Mouse (Mus musculus) MEL (cell line): ENCODE results near the gene Plekha8. TPM values are rescaled to one million over a fixed set of nuclear protein-coding genes. Genes with fewer than 3 reads are reported as not detected.

Experiments used
- DNase-seq: peaks from one replicate; pipeline ENCODE4 v3.0.0; 2011; ENCODE audit warnings: low read depth, low spot score
- H3K27ac ChIP-seq: 2 replicates; pipeline ENCODE4 v1.5.1; 2012; ENCODE audit warnings: low read depth, mild to moderate bottlenecking, control low read depth, low read length, moderate library complexity; ENCODE audit not compliant: control insufficient read depth
- H3K27me3 ChIP-seq, 2 experiments: fragments of 150-350 bp in 1 of 2; sonication (generic) in 1 of 2; 2 replicates each; pipeline ENCODE4 v1.6.1; 2012; ENCODE audit warnings: low read length in 2 of 2, mild to moderate bottlenecking in 2 of 2, improper control_type of control experiment in 1 of 2, moderate library complexity in 1 of 2; ENCODE audit not compliant: insufficient read depth in 2 of 2, control insufficient read depth in 1 of 2
- H3K36me3 ChIP-seq, 2 experiments: 2 replicates each; pipeline ENCODE4 v1.6.1; 2012 to 2014; ENCODE audit warnings: low read length in 2 of 2, improper control_type of control experiment in 1 of 2, inconsistent platforms in 1 of 2, mild to moderate bottlenecking in 1 of 2; ENCODE audit not compliant: insufficient read depth in 2 of 2, control insufficient read depth in 1 of 2
- H3K4me1 ChIP-seq, 2 experiments: fragments of 150-350 bp in 1 of 2; sonication (generic) in 1 of 2; 2 replicates each; pipeline ENCODE4 v1.6.1; 2012; ENCODE audit warnings: low read length in 2 of 2, improper control_type of control experiment in 1 of 2, mild to moderate bottlenecking in 1 of 2; ENCODE audit not compliant: insufficient read depth in 2 of 2, control insufficient read depth in 1 of 2
- H3K4me3 ChIP-seq, 2 experiments: fragments of 150-350 bp in 1 of 2; sonication (generic) in 1 of 2; 2 replicates each; pipeline ENCODE4 v1.5.1; 2012; ENCODE audit warnings: low read depth in 2 of 2, low read length in 2 of 2, mild to moderate bottlenecking in 2 of 2, moderate library complexity in 2 of 2, control low read depth in 1 of 2, improper control_type of control experiment in 1 of 2; ENCODE audit not compliant: control insufficient read depth in 1 of 2, insufficient read depth in 1 of 2
- H3K79me2 ChIP-seq: 2 replicates; pipeline ENCODE4 v1.6.1; 2012; ENCODE audit warnings: mild to moderate bottlenecking, low read length, moderate library complexity; ENCODE audit not compliant: control insufficient read depth, poor library complexity, insufficient read depth
- H3K9ac ChIP-seq: 2 replicates; pipeline ENCODE4 v1.6.1; 2012; ENCODE audit warnings: low read depth, mild to moderate bottlenecking, control low read depth, low read length, moderate library complexity; ENCODE audit not compliant: control insufficient read depth, poor library complexity, severe bottlenecking
- H3K9me3 ChIP-seq: fragments of 150-350 bp; sonication (generic); replicated peaks from 2 replicates; pipeline ENCODE4 v1.6.1; 2012; ENCODE audit warnings: mild to moderate bottlenecking, low read length, improper control_type of control experiment, moderate library complexity; ENCODE audit not compliant: insufficient read depth
- CHD1 ChIP-seq: IDR thresholded peaks from 2 replicates; pipeline ENCODE4 v1.6.1; 2012; ENCODE audit warnings: low read depth, mild to moderate bottlenecking, inconsistent platforms, low read length, improper control_type of control experiment
- ELF1 ChIP-seq: IDR thresholded peaks from 2 replicates; pipeline ENCODE4 v1.6.1; 2014; ENCODE audit warnings: low read depth, mild to moderate bottlenecking, inconsistent platforms, low read length, improper control_type of control experiment, moderate library complexity
- ETS1 ChIP-seq: IDR thresholded peaks from 2 replicates; pipeline ENCODE4 v1.6.1; 2012; ENCODE audit warnings: low read depth, mild to moderate bottlenecking, inconsistent platforms, low read length, improper control_type of control experiment, moderate library complexity
- GABPA ChIP-seq: IDR thresholded peaks from 2 replicates; pipeline ENCODE4 v1.6.1; 2012; ENCODE audit warnings: low read depth, mild to moderate bottlenecking, inconsistent platforms, low read length, improper control_type of control experiment, moderate library complexity
- GATA1 ChIP-seq: IDR thresholded peaks from 2 replicates; pipeline ENCODE4 v1.6.1; 2011; ENCODE audit warnings: low read depth, low read length, improper control_type of control experiment
- HCFC1 ChIP-seq: IDR thresholded peaks from 2 replicates; pipeline ENCODE4 v1.6.1; 2012; ENCODE audit warnings: low read depth, mild to moderate bottlenecking, inconsistent platforms, low read length, improper control_type of control experiment, moderate library complexity
- JUND ChIP-seq: IDR thresholded peaks from 2 replicates; pipeline ENCODE4 v1.6.1; 2011; ENCODE audit warnings: low read depth, mild to moderate bottlenecking, improper control_type of control experiment, low read length
- KAT2A ChIP-seq: conservative IDR thresholded peaks from 2 replicates; pipeline ENCODE4 v1.6.1; 2012; ENCODE audit warnings: low read depth, low read length, improper control_type of control experiment, inconsistent platforms
- MAFK ChIP-seq: IDR thresholded peaks from 2 replicates; pipeline ENCODE4 v1.6.1; 2011; ENCODE audit warnings: low read depth, mild to moderate bottlenecking, low read length, improper control_type of control experiment, borderline replicate concordance
- MAX ChIP-seq: IDR thresholded peaks from 2 replicates; pipeline ENCODE4 v1.6.1; 2011; ENCODE audit warnings: low read length, improper control_type of control experiment
- MEF2A ChIP-seq: IDR thresholded peaks from 2 replicates; pipeline ENCODE4 v1.6.1; 2014; ENCODE audit warnings: low read depth, mild to moderate bottlenecking, inconsistent platforms, low read length, improper control_type of control experiment; ENCODE audit not compliant: poor library complexity, insufficient replicate concordance, severe bottlenecking; ENCODE audit errors: extremely low read depth
- MXI1 ChIP-seq: IDR thresholded peaks from 2 replicates; pipeline ENCODE4 v1.6.1; 2011; ENCODE audit warnings: mild to moderate bottlenecking, low read depth, low read length, improper control_type of control experiment
- MYB ChIP-seq: IDR thresholded peaks from 2 replicates; pipeline ENCODE4 v1.6.1; 2011; ENCODE audit warnings: mild to moderate bottlenecking, low read depth, low read length, improper control_type of control experiment
- MYC ChIP-seq: IDR thresholded peaks from 2 replicates; pipeline ENCODE4 v1.6.1; 2011; ENCODE audit warnings: low read depth, mild to moderate bottlenecking, low read length, improper control_type of control experiment, moderate library complexity
- NELFE ChIP-seq: IDR thresholded peaks from 2 replicates; pipeline ENCODE4 v1.6.1; 2011; ENCODE audit warnings: low read depth, low read length, improper control_type of control experiment
- NRF1 ChIP-seq: IDR thresholded peaks from 2 replicates; pipeline ENCODE4 v1.6.1; 2014; ENCODE audit warnings: low read depth, mild to moderate bottlenecking, inconsistent platforms, low read length, improper control_type of control experiment, moderate library complexity; ENCODE audit not compliant: poor library complexity, insufficient read depth, severe bottlenecking
- POLR2A ChIP-seq, 2 experiments: IDR thresholded peaks; 2 replicates each; pipeline ENCODE4 v1.6.1; 2011 to 2012; ENCODE audit warnings: low read length in 2 of 2, mild to moderate bottlenecking in 2 of 2, control low read depth in 1 of 2, improper control_type of control experiment in 1 of 2, low read depth in 1 of 2, moderate library complexity in 1 of 2; ENCODE audit not compliant: control insufficient read depth in 1 of 2, insufficient read depth in 1 of 2, poor library complexity in 1 of 2
- RAD21 ChIP-seq: IDR thresholded peaks from 2 replicates; pipeline ENCODE4 v1.6.1; 2011; ENCODE audit warnings: mild to moderate bottlenecking, low read depth, low read length, improper control_type of control experiment
- SIN3A ChIP-seq: IDR thresholded peaks from 2 replicates; pipeline ENCODE4 v1.6.1; 2012; ENCODE audit warnings: low read length, improper control_type of control experiment, inconsistent platforms
- TBP ChIP-seq: IDR thresholded peaks from 2 replicates; pipeline ENCODE4 v1.8.0; 2011; ENCODE audit warnings: low read depth, low read length, improper control_type of control experiment
- TCF12 ChIP-seq: IDR thresholded peaks from 2 replicates; pipeline ENCODE4 v1.6.1; 2014; ENCODE audit warnings: low read depth, mild to moderate bottlenecking, inconsistent platforms, low read length, improper control_type of control experiment, moderate library complexity
- UBTF ChIP-seq: IDR thresholded peaks from 2 replicates; pipeline ENCODE4 v1.6.1; 2012; ENCODE audit warnings: low read depth, mild to moderate bottlenecking, inconsistent platforms, low read length, improper control_type of control experiment, moderate library complexity, borderline replicate concordance; ENCODE audit not compliant: insufficient read depth
- USF1 ChIP-seq: IDR thresholded peaks from 2 replicates; pipeline ENCODE4 v1.6.1; 2014; ENCODE audit warnings: low read depth, mild to moderate bottlenecking, inconsistent platforms, low read length, improper control_type of control experiment, moderate library complexity
- USF2 ChIP-seq, 2 experiments: IDR thresholded peaks; 2 replicates each; pipeline ENCODE4 v1.6.1; 2011 to 2012; ENCODE audit warnings: improper control_type of control experiment in 2 of 2, low read length in 2 of 2, borderline replicate concordance in 1 of 2, inconsistent platforms in 1 of 2, low read depth in 1 of 2, mild to moderate bottlenecking in 1 of 2; ENCODE audit not compliant: insufficient read depth in 1 of 2
- ZKSCAN1 ChIP-seq: IDR thresholded peaks from 2 replicates; pipeline ENCODE4 v1.6.1; 2012; ENCODE audit warnings: low read depth, mild to moderate bottlenecking, inconsistent platforms, low read length, improper control_type of control experiment, moderate library complexity
- ZNF384 ChIP-seq: IDR thresholded peaks from 2 replicates; pipeline ENCODE4 v1.6.1; 2012; ENCODE audit warnings: low read depth, mild to moderate bottlenecking, inconsistent platforms, low read length, improper control_type of control experiment
- polyA plus RNA-seq, 2 experiments: library from polyadenylated mRNA; stranded (reverse) in 1 of 2; unstranded in 1 of 2; fragments of >175 nt in 1 of 2; fragments of >200 nt in 1 of 2; gene quantifications; 2 replicates each; pipeline versions ENCODE4 v1.2.1 to v1.2.4; 2012; ENCODE audit warnings: low replicate concordance in 2 of 2, low read depth in 1 of 2; ENCODE audit not compliant: insufficient read length in 2 of 2, insufficient read depth in 1 of 2, missing spikeins in 1 of 2
- total RNA-seq: library from RNA; depleted of rRNA; stranded (reverse); fragments of 300-350 nt; gene quantifications from 2 replicates; pipeline ENCODE4 v1.2.3, GENCODE M21; 2012

The Plekha8 gene
- total and polyA plus RNA-seq, 3 experiments: 11.6 to 16.8 TPM; not detected in 1

- Histone ChIP-seq H3K79me2 (no peaks in the 10 kb centered on the region), H3K4me3 (no peak overlapping the region), H3K27me3 (no peaks in the 10 kb centered on the region), H3K9me3 (no peaks in the 10 kb centered on the region), H3K27ac (no peak overlapping the region), H3K9ac (no peak overlapping the region), H3K4me1 (no peaks in the 10 kb centered on the region), H3K36me3 (no peaks in the 10 kb centered on the region; a peak in 1 of 4 replicates)
- TF ChIP-seq GATA1: no peak
- TF ChIP-seq UBTF: no peak
- TF ChIP-seq NRF1: no peak
- no peak for TF ChIP-seq MAX
- no peak for TF ChIP-seq POLR2A (IDR thresholded peaks at IDR 0.05; ENCODE audit: control insufficient read depth in 1 of 2, insufficient read depth in 1 of 2, low read depth in 1 of 2, low read length in 2 of 2, poor library complexity in 1 of 2)
- TF ChIP-seq MEF2A: no peak
- TF ChIP-seq ELF1: no peak
- TF ChIP-seq CHD1: no peak
- no peak for TF ChIP-seq USF1
- no peak for TF ChIP-seq MYB
- no peak for TF ChIP-seq MAFK
- TF ChIP-seq HCFC1: no peak
- TF ChIP-seq KAT2A: no peak
- no peak for TF ChIP-seq NELFE
- no peak for TF ChIP-seq SIN3A
- no peak for DNase-seq
Measured at GRCm38 (mm10) chr6:54639877-54640276, 45.0 kb downstream of the Plekha8 start.

- no peaks in the 10 kb centered on the region for H3K4me1 ChIP-seq
- H3K36me3 ChIP-seq: no peaks in the 10 kb centered on the region; a peak in 1 of 4 replicates
- no peak overlapping the region for H3K9ac ChIP-seq
- DNase-seq: no peak
- no peaks in the 10 kb centered on the region for H3K27me3 ChIP-seq
- no peak for TF ChIP-seq GABPA
- no peak for TF ChIP-seq NELFE
- no peak for TF ChIP-seq USF2 (IDR thresholded peaks at IDR 0.05; ENCODE audit: borderline replicate concordance in 1 of 2, insufficient read depth in 1 of 2, low read depth in 1 of 2, low read length in 2 of 2)
- TF ChIP-seq TBP: no peak
- TF ChIP-seq RAD21: no peak
- TF ChIP-seq ETS1: no peak
- TF ChIP-seq KAT2A: no peak
- TF ChIP-seq ZKSCAN1: no peak
- TF ChIP-seq MXI1: no peak
- no peak for TF ChIP-seq JUND
- TF ChIP-seq ZNF384: no peak
- TF ChIP-seq TCF12: no peak
- no peak for TF ChIP-seq MYC
- TF ChIP-seq, all 39 proteins: peak for 0
- no peak overlapping the region for H3K4me3 ChIP-seq
- no peak overlapping the region for H3K27ac ChIP-seq
- no peaks in the 10 kb centered on the region for H3K79me2 ChIP-seq
- no peaks in the 10 kb centered on the region for H3K9me3 ChIP-seq
Measured at GRCm38 (mm10) chr6:54641953-54642352, 47.0 kb downstream of the Plekha8 start.
